Mouse (Mus musculus): ENCODE measurements around the gene 0610010K14Rik.

Gene 0610010K14Rik

DNA sequence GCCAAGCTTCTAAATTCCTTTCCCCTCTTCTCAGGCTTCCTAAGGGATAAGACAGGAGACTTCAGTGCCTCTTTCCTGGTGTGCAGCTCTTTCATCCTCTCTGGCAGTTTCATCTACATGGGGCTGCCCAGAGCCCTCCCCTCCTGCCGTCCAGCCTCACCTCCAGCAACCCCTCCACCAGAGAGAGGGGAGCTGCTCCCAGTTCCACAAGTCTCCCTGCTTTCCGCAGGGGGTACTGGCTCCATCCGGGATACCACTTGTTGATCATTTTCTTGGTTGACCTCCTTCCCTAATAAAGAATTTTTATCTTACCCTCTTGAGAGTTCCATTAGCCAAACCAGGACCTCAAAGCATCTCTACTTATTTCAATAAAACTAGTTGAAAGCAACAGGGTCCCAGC, 21.6 kb downstream of the 0610010K14Rik start:
- no peak for DNase-seq (ENCODE audit: low spot score in 2 of 2)

DNA sequence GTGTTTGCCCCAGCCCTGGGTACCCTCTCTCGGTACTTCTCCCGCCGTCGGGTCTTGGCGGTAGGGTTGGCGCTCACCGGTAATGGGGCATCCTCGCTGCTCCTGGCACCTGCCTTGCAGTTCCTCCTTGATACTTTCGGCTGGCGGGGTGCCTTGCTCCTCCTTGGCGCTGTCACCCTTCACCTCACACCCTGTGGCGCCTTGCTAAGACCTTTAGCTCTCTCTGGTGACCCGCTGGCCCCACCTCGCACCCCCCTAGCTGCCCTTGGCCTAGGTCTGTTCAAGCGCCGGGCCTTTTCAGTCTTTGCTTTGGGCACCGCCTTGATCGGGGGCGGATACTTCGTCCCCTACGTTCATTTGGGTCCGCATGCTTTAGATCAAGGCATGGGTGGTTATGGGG, 22.4 kb downstream of the 0610010K14Rik start:
- DNase-seq (ENCODE audit: low spot score in 2 of 2), result no peak

DNA sequence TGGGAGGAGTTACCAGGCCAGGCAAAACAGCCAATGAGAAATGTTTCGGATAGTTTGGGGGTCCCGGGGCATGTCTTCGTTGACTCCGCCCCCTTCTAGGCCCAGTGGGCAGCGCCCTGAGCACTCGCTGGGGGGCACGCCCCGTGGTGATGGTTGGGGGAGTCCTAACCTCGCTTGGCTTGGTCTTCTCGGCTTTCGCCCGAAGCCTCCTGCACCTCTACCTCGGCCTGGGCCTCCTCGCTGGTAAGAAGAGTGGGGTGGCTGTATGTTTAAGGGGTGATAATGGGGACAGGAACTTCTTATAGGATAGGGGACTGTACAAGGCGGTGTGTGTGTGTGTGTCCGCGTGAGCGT, 22.9 kb downstream of the 0610010K14Rik start:
- DNase-seq (ENCODE audit: low spot score in 2 of 2), result no peak

DNA sequence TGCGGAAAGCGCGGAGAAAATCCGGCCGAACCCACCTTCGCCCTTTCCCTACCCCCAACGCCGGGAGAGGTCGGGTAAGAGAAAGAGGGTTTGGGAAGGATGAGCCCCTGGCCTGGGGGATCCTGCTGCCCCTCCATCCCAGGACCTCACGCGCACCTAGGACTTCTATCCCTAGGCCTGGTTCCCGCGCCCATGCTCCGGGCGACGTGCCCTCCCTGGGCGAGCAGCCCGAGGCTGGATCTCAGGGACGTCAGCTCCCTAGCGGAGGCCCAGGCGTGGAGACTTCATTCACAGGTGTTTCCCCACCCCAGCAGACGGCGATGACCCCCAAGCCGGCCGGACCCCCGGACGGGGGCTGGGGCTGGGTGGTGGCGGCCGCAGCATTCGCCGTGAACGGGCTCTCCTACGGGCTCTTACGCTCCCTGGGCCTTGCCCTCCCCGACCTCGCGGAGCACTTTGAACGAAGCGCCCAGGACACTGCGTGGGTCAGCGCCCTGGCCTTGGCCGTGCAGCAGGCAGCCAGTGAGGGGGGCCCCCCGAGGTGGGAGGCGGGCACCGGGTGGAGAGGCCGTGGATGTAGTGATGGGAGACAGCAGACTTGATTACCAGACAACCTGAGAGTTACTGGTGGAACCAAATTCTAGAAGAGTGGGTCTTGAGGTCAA, 23.4 kb downstream of the 0610010K14Rik start:
- DNase-seq (ENCODE audit: low spot score in 2 of 2), result no peak

DNA sequence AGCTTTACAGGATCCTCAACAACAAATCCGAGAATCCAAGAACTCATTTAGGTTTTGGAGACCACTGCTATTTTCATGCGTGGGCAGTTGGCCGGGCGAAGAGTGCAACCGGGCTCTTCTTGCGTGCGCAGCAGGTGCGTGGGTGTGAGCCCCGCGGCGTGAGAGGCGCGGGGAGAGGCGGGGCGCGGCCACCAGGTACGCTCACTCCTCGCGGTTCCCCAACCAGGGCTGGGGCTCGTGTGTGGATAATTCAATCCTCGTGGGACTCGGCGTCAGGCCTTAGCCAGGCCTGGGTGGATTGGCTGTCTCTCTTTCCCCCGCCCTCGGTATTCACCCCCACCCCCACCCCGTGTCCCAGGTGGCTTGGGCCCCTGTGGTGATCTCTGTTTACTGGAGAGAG, 24.0 kb downstream of the 0610010K14Rik start:
- no peak for DNase-seq (ENCODE audit: low spot score in 2 of 2)

DNA sequence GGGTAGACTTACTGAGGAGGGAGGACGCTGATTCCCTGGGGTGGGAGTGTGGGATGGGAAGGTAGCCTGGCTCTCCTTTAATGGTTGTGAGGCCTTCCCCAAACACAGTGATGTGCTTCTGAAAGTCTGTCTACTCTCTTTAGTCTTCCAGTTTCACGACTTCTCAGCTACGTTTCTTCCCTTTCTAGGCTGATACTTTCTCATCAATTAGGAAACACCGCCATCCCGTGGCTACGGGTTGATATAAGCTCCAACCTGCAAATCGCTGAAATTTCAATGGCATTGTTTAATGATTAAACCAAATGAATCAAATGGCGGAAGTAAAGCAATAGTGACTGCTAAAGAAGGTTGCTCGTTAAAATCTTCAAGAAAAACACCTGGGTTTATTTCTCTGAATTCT, 24.8 kb downstream of the 0610010K14Rik start:
- peak in 1 of 2 experiments; percentile 49 for DNase-seq (ENCODE audit: low spot score in 2 of 2)

DNA sequence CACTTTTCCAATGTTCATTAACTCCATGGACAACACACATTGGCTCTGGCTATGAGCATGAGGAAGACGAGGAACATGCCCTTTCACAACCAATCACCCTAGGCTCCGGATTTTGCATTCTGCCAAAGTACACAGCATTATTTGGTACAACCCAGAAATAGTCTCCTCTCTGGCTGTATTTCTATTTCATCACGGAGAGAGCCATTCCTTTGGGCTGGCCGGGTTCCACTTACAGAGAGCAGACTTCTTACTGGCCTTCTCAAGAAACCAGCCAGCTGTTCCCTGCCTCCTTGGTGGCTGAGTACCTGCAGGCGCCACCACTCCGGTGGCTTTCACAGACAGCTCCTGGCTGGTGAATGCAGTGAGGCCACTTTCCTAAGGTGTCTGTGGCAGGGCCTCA, 25.3 kb downstream of the 0610010K14Rik start, which contains the start of gene Slc16a11:
Gene Slc16a11 (plus strand): TSS at position 330 of the 400 bp plus-strand sequence.
- DNase-seq (ENCODE audit: low spot score in 2 of 2), result no peak

DNA sequence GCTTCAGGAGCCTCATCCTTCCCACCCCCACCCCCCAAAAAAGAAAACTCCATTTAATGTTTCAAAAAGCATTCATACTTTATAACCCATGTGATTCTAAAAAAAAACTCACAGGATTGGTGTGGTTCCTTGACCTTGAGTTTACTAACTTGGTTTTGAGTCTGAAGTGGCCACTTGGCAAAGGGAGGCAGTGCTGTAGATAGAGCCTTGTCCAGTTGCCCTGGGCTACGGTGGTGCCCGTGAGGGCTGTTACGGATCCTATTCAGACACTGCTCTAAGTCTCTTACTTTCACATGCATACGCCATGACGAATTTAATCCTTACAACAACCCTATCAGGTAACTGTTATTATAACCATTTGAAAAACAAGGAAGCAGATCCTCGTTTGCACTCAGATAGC, 25.7 kb downstream of the 0610010K14Rik start:
- no peak for DNase-seq (ENCODE audit: low spot score in 2 of 2)

DNA sequence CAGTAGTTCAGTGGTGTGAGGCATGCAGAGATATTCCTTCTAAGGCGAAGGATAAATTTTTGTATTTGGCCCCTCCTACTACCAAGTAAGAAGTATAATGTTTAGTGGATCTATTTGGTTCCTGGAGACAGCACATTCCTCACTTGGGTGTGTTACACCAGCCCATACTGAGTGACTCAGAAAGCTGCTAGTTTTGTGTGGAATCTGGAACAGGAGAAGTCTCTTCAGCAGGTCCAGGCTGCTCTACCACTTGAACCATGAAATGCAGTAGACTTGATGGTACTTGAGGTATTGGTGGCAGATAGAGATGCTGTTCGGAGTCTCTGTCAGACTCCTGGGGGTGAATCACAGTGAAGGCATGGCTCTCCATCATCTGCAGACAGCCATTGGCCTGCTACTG, 27.0 kb downstream of the 0610010K14Rik start:
- no peak for DNase-seq (ENCODE audit: low spot score in 2 of 2)

DNA sequence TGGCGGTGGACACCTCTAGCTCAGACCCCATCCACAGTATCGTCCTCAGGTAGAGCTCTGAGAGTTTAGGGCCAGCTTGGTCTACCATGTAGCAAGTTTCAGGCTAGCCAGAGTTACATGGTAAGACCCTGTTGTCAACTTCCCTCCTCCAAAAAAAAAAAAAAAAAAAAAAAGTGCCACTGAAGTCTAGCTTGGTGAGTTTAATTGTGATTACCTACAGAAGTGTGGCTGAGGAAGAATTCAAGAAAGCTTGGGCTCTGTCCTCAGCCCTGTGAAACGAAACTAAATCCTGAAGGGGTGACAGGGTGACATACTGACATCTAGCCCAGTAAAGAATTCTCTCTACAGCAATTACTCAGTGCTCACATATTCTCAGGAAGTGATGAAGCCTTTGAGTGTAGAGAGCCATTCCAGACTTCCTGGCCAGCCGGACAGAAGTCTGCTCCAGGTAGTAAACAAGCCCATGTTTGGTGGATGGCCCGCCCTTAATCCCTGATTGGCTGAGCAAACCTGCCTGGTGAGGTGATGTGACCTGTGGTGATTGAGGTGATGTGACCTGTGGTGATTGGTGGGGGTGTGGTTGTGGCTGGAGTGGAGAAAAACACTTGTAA, 28.8 kb downstream of the 0610010K14Rik start:
- no peak for DNase-seq (ENCODE audit: low spot score in 2 of 2)

DNA sequence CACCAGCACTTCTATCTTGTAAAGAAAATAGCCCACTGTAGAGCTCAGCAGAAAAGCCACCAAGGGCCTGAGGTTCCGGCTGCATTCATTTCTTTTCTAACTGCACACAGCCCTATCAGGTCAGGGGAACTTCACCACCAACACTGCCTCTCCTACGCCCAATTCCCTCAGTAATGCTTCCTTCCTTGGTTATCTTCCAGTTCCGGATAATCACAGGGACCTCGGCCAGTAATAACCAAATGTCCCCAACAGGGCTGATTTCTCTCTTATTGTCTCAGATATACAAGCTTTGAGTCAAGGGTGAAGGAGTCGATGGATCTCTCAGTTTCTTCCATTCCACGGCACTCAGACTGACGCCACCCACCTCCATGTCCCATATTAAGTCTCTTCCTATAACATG, 30.4 kb downstream of the 0610010K14Rik start:
- no peak for DNase-seq (ENCODE audit: low spot score in 2 of 2)

DNA sequence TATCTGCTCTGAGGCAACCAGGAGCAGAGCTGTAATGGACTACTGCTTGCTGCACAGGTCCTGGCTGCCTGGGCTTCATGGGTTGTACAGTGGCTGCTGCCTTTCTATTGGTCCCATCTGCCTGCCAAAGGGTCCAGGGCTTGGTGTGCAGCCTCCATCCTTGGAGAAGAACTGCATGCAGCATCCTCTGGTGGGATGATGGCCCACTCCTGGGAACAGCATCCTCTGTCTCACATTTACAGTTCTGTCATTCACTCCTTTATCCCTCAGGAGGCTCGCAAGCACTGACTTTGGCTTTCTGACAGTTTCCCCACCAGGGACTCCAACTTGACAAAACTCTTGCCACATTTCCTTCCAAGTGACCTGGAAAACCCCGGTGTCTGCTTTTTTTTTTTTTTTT, 30.9 kb downstream of the 0610010K14Rik start:
- DNase-seq (ENCODE audit: low spot score in 2 of 2), result no peak

DNA sequence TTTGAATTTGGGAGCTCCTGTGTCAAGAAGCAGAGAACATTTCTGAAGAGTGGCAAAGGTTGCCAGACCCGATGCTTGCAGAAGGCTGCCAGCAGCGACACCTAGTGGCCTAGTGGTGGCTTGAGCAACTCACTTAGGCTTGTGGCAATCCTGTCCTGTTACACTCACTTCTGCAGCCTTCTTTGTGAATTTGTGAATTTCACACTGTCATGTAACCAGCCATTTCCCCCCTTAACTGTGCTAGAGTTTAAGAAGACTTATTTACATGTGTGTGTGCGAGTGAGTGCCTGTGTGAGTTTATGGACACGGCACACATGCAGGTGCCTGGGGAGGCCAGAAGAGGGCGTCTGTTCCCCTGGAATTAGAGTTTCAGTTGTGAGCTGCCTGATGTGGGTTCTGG, 36.0 kb downstream of the 0610010K14Rik start:
- DNase-seq (ENCODE audit: low spot score in 2 of 2), result peak; percentile 51 to 86

DNA sequence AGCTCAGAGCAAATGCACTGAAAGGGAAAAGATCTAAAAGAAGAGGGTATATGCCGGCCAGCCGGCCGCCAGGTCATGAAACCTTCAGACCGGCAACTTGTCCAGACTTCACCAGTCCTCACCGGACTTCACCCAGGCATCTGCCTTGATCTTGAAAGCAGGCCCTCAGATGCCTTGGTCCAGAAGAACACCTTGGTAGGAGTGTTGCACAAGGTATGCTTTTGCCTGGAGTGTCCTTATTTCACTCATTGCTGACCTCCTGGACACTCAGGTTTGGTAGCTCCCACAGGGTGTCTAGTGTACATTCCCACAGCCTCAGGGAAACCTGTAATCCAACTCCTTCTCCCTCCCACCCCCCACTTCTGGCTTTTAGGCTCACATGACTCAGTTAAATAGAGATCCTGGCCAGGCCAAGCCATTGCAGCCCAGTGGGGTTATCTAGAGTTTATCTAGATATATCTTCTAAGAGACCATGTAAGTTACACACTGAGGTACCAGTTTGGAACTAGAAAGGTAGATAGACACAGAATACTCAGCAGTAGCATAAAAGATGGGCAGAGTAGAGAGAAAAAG, 37.6 kb downstream of the 0610010K14Rik start:
- no peak for DNase-seq (ENCODE audit: low spot score in 2 of 2)

DNA sequence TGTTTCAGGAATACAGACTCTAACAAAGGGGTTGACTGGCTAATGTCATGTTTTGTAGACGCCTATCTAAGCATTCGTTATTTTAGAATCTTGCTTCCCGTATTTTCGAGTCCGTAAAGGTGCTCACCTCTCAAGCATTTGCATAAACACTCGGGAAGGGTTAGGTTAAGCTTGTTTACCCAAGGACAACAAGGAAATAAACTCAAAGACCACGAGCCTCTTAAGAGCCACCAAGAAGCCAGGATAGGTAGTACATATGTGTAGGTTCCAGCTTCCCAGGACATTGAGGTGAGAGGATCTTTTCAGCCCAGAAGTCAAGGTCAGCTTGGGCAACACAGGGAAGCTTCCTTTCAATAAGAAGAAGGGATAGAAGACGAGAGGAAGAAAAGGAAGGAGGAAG, 38.6 kb downstream of the 0610010K14Rik start:
- DNase-seq (ENCODE audit: low spot score in 2 of 2), result no peak

DNA sequence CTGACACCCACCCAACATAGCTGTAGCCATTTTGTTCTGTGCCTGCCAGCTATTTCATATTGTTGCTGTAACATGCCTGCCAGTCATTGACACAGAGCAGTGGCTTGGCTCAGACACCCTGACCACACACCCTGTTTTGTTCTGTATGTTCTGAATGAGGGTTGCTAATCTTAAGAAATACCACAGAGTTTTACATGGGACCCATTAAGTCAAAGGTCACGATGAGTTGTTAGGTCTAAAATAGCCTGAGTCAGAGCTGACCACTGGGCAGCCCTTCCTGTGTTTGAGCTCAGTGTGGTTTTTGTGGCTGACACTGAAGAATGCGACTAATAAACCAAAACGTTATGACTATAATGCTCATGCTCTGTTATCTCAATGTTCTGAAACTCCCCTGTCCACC, 39.4 kb downstream of the 0610010K14Rik start:
- DNase-seq (ENCODE audit: low spot score in 2 of 2), result no peak

DNA sequence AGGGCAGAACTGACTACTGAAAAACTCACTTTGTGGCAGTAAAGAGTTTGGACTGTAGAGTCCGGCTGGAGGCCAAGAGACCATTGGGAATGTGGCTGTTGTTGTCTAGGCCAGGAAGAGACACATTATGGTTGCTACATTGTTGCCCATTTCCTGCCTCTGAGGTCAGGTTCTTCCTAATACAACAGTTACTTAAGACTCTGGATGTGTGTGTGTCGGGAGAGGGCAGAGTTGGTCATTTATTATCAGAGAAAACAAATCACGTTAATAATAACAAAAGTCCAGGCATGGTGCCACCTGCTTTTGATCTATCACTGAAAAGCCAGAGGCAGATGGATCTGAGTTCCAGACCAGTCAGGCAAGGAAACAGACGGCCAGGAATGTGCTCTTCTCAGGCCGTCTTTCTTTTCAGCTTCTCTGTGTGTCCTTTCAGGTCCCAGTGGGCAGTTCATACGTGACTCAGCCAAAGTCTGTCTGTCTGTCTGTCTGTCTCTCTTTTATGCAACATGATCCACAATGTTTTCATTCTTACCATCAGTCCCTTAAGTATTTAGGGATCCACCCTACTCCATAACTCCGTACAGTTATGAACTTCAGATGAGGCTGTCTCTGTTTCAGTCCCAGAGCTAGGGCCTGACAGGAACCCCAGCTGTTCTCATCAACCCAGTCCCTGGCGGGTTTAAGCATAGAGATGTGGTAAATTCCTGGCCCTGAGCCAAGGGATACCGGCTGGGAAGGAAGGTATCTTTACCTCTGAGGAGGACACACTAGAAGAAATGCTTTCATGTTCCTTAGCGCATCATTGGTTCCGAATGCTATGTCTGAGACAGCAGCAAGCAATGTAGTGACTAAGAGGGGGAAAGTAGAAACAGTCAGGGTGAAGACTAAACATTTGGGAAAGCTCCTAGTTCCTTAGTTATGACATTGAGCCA, 44.1 kb downstream of the 0610010K14Rik start:
- no peak for DNase-seq (ENCODE audit: low spot score in 2 of 2)

DNA sequence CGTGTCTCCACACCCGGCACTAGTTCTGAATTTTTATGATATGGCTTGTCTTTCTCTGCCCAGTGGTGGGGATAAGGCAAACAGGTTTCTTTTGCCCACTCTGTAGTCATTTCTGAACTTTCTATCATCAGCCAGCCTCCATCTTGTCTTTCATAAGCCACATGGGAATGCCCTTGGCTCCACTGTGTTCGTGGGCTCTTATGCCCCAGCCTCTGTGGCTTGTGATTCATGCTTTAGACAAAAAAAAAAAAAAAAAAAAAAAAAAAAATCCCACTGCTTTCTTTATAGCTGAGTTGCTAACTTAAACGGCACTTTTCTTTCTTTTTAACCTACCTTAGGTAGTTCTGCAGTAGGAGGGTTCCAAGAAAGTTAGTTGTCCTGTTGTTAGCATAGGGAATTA, 45.6 kb downstream of the 0610010K14Rik start:
- DNase-seq (ENCODE audit: low spot score in 2 of 2), result no peak

DNA sequence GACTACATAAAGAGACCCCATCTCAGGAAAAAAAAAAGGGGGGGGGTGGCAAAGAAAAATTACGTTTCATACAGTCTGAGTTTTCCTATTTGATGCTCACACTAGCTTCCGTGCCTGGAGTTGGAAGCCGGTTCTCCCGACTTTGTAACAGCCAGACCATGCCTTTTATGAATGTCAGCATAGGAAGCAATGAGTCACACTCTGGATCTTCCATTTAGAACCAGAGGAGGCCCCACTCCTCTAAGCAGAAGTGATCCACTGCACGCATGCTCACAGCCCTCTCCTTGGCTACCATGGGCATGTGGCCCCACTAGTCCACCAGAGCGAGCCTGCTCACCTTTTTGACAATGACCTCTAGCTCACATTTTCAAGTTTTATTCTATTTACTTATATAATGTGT, 46.5 kb downstream of the 0610010K14Rik start:
- no peak for DNase-seq (ENCODE audit: low spot score in 2 of 2)

DNA sequence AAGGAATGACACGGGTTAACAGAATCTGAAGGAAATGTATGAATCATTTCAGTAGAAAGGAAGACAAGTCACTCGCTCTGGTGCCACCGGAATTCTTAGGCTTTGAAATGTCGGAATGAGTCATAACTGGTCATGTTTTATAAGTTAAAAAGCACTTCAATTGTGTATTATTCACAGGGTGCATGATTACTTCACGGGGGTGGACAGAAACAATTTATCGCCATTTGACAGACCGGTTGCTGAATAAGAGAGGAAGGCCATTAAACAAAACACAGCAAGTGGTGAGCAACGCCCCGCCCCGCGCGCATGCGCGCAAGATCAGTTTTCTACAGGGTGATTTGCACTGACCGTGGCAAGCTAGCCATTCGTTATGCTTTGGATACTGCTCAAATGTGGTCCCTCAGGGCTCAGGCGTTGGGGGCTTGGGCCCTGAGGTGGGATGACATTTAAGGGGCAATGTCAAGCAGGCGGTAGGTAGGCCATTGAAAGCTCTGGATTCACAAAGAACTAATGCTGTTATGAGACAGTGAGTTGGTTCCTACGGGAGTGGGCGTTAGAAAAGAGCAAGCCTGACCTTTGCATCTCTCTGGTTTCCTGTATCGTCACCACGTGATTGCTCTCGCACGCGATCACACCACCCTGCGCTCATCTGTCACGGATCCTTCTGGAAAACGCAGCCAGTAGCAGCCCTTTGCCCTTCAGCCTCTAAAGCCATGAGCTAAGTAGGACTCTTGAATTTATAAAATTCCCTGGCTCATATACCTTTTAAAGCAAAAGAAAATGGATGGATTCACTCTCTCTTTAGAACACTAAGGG, 48.2 kb downstream of the 0610010K14Rik start:
- DNase-seq (ENCODE audit: low spot score in 2 of 2), result no peak

Measured in thymus, postnatal 10 days (tissue).